Mouse (Mus musculus) olfactory bulb, adult 2 months (tissue): Measurements from ENCODE around the gene Onecut1.

Experiments
- CTCF ChIP-seq: fragments of 200-500 bp; IDR thresholded peaks from 2 replicates; pipeline ENCODE4 v1.5.1; 2012; ENCODE audit warnings: low read depth, mild to moderate bottlenecking, low read length, moderate library complexity; ENCODE audit not compliant: insufficient read depth
- POLR2A ChIP-seq: fragments of 200-500 bp; IDR thresholded peaks from 2 replicates; pipeline ENCODE4 v1.6.1; 2012; ENCODE audit warnings: mild to moderate bottlenecking, low read depth, low read length, moderate library complexity; ENCODE audit not compliant: insufficient read depth

DNA sequence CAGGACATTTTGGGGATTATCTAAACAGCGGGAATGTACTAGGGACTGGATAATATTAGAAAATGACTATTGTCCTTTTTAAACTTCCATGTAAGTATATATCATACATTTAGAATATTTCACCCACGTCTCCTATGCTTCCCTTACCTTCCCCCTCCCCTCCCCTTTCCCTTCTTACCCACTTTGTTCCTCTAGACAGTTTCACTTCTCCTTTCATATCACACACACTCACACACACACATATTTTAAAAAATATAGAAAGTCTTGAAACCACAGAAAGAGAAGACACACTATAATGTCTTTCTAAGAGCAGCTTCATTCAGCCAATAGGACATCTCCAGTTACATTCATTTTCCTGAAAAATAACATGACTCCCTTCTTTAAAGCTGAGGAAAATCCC lies 36.6 kb upstream of the Onecut1 start:
- TF ChIP-seq POLR2A: no peak
- TF ChIP-seq CTCF: no peak
